8 mouse cellular contexts compared by ENCODE assay signal in the genomic region with DNA sequence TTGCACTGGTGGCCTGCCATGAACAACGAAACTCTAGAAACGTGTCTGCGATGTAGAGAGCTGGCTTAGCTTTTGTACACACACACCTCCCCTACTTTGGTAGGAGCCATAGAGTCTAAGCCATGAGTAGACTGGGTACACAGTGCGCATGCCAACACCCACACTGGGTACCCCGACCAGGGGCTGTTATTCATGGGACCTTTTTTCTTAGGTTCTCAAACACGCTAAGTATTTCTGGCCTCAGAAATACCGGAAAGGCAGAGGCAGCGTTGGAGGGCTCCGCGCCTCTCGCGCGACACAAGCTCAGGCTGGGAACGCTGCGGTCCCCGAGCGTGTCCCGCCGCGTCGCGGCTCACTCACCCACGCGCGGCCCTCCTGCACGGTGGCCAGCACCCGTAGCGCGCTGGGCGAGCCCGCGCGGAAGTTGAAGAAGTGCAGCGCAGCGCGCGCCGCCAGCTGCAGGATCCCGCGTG. TPM values are rescaled to one million over a fixed set of nuclear protein-coding genes. Genes with fewer than 3 reads are reported as not detected.
A peak's percentile ranks its signal among the peaks of the same experiment; 100 is the strongest.
DNase-seq lines count a peak whose midpoint lies in the region; ATAC-seq and TF ChIP-seq lines count a peak whose summit lies in the region.

No protein-coding gene starts in this region.

- TF ChIP-seq POLR2A in cerebellum, adult 2 months (IDR thresholded peaks at IDR 0.05; ENCODE audit: borderline replicate concordance, insufficient read depth, low read length): no peak

- no peaks in the 10 kb centered on the region for H3K36me3 ChIP-seq in hindbrain, embryonic 15.5 days
- no peaks in the 10 kb centered on the region for H3K36me3 ChIP-seq in lung, embryonic 15.5 days

- H3K4me1 ChIP-seq in cerebellum, adult 2 months (ENCODE audit: control insufficient read depth, insufficient read depth, low read length): no peaks in the 10 kb centered on the region
- H3K4me1 ChIP-seq in hindbrain, embryonic 15.5 days (replicated peaks): peaks cover 7% of the 10 kb centered on the region
- H3K4me1 ChIP-seq in lung, embryonic 15.5 days: 0 out of 2 replicates have a peak, but pooled peaks cover 5% of the 10 kb centered on the region

- H3K4me3 ChIP-seq in cerebellum, adult 2 months (replicated peaks; ENCODE audit: insufficient read depth, low read depth, low read length): peak overlapping the region; percentile 36
- H3K4me3 ChIP-seq in hindbrain, embryonic 15.5 days: peak overlapping the region; percentile 60
- H3K4me3 ChIP-seq in lung, embryonic 15.5 days: peak overlapping the region; percentile 55

- peak overlapping the region; percentile 47 for H3K9ac ChIP-seq in hindbrain, embryonic 15.5 days
- peak overlapping the region; percentile 46 for H3K9ac ChIP-seq in lung, embryonic 15.5 days

- no peaks in the 10 kb centered on the region for H3K9me3 ChIP-seq in hindbrain, embryonic 15.5 days
- no peaks in the 10 kb centered on the region for H3K9me3 ChIP-seq in lung, embryonic 15.5 days

- 4% methylated on average over 40 of the region's 40 CpGs for WGBS in cerebellum, adult 2 months
- WGBS in hindbrain, embryonic 15.5 days: 4% methylated on average over 40 of the region's 40 CpGs
- 2% methylated on average over 40 of the region's 40 CpGs for WGBS in lung, embryonic 15.5 days

- peaks cover 1% of the 10 kb centered on the region; the same call in 1 of the 2 replicates for H3K27me3 ChIP-seq in cerebellum, adult 2 months (ENCODE audit: control insufficient read depth, insufficient read depth, low read length)
- peaks cover 21% of the 10 kb centered on the region; the same call in 1 of the 2 replicates for H3K27me3 ChIP-seq in hindbrain, embryonic 15.5 days
- H3K27me3 ChIP-seq in lung, embryonic 15.5 days: peaks cover 20% of the 10 kb centered on the region

- peak in 1 of 2 experiments; percentile 13 for DNase-seq in cerebellum, adult 2 months
- no peak for DNase-seq in cerebellum, adult 11-12 months
- DNase-seq in thymus, postnatal 14 days: peak; percentile 6
- DNase-seq in thymus, postnatal 10 days (ENCODE audit: low spot score in 2 of 2): no peak
- peak; percentile 27 to 35 for DNase-seq in right cerebral cortex, postnatal 10 days (ENCODE audit: low spot score in 2 of 2)
- no peak for DNase-seq in yolk sac, embryonic 10.5 days (ENCODE audit: low spot score)

- H3K27ac ChIP-seq in cerebellum, adult 2 months (ENCODE audit: insufficient read depth, low read length): no peak overlapping the region
- H3K27ac ChIP-seq in hindbrain, embryonic 15.5 days (replicated peaks): no peak overlapping the region
- no peak overlapping the region for H3K27ac ChIP-seq in lung, embryonic 15.5 days

- no peak for TF ChIP-seq CTCF in cerebellum, adult 2 months (IDR thresholded peaks at IDR 0.05; ENCODE audit: borderline replicate concordance, insufficient read depth, low read depth, low read length)

- peak overlapping the region; percentile 100 for H3K4me2 ChIP-seq in hindbrain, embryonic 15.5 days
- peak overlapping the region; percentile 100 for H3K4me2 ChIP-seq in lung, embryonic 15.5 days

- ATAC-seq in hindbrain, embryonic 15.5 days (ENCODE audit: low FRiP score, low read depth): peak; percentile 60; the same call in 1 of the 2 replicates
- peak; percentile 50 for ATAC-seq in lung, embryonic 15.5 days (ENCODE audit: borderline replicate concordance, extremely low read depth, low FRiP score, low TSS enrichment)

RNA-seq across cellular contexts. Expression of a gene that starts 0.5 kb away (rescaled TPM):
- 2.2 and 3.0 TPM in 2 replicates for polyA plus RNA-seq in cerebellum, adult 2 months (2012; rRNA removed)
- polyA plus RNA-seq in hindbrain, embryonic 15.5 days (2015; fragmentation: Nextera tagmentation; extraction: Ambion mirVana): 1.4 and 3.1 TPM in 2 replicates
- 4.9 and 6.8 TPM in 2 replicates for polyA plus RNA-seq in lung, embryonic 15.5 days (2015; fragmentation: Nextera tagmentation; extraction: Ambion mirVana)

RNA-seq across cellular contexts. Expression of a gene that starts 51.1 kb away (rescaled TPM):
- polyA plus RNA-seq in cerebellum, adult 2 months (2012; rRNA removed): 153 and 167 TPM in 2 replicates
- polyA plus RNA-seq in hindbrain, embryonic 15.5 days (2015; fragmentation: Nextera tagmentation; extraction: Ambion mirVana): 174 and 188 TPM in 2 replicates
- polyA plus RNA-seq in lung, embryonic 15.5 days (2015; fragmentation: Nextera tagmentation; extraction: Ambion mirVana): 181 and 189 TPM in 2 replicates

Comparison
In these comparisons a context has a peak if more than half of its experiments do, and no peak if none do; other contexts are left out.
1. DNase-seq: peak in thymus, postnatal 14 days (single experiment) and right cerebral cortex, postnatal 10 days (2 of 2); none in cerebellum, adult 11-12 months (single experiment), thymus, postnatal 10 days (0 of 2) and yolk sac, embryonic 10.5 days (single experiment).
2. Peak in every context shown above with its lines, with median percentiles within 50 percentile points of each other: H3K4me3 ChIP-seq.